ENCODE assay signal across 27 mouse cellular contexts in genomic region chr1:96083575-96083974, GRCm38 (mm10).
DNase-seq lines count a peak whose midpoint lies in the region; ATAC-seq and TF ChIP-seq lines count a peak whose summit lies in the region.
"Had no signal": no experiment of that assay in that cellular context is flagged by ENCODE, and none has a peak within 500 bp of the region (broad histone marks: within the 10 kb centered on the region; RNA-seq: fewer than 3 reads in every experiment).

No protein-coding gene starts in this region.

- H3K27ac ChIP-seq in hindbrain, embryonic 12.5 days, result no peak overlapping the region
- no peak overlapping the region for H3K27ac ChIP-seq in hindbrain, embryonic 10.5 days
- no peak overlapping the region for H3K27ac ChIP-seq in midbrain, embryonic 15.5 days
- no peak overlapping the region for H3K27ac ChIP-seq in kidney, embryonic 15.5 days
- H3K27ac ChIP-seq: embryonic facial prominence, embryonic 15.5 days; limb, embryonic 12.5 days; macrophage; stomach, postnatal 0 days had no signal

- no peaks in the 10 kb centered on the region for H3K4me1 ChIP-seq in hindbrain, embryonic 12.5 days
- H3K4me1 ChIP-seq in hindbrain, embryonic 10.5 days (replicated peaks), result 0 out of 2 replicates have a peak, but pooled peaks cover 7% of the 10 kb centered on the region
- H3K4me1 ChIP-seq in midbrain, embryonic 15.5 days, result no peaks in the 10 kb centered on the region
- no peaks in the 10 kb centered on the region for H3K4me1 ChIP-seq in kidney, embryonic 15.5 days
- H3K4me1 ChIP-seq: embryonic facial prominence, embryonic 15.5 days; limb, embryonic 12.5 days had no signal

- no peak overlapping the region for H3K4me2 ChIP-seq in hindbrain, embryonic 12.5 days (replicated peaks)
- H3K4me2 ChIP-seq in midbrain, embryonic 15.5 days, result no peak overlapping the region
- no peak overlapping the region for H3K4me2 ChIP-seq in kidney, embryonic 15.5 days
- H3K4me2 ChIP-seq: embryonic facial prominence, embryonic 15.5 days; heart, embryonic 11.5 days; limb, embryonic 12.5 days; liver, embryonic 11.5 days had no signal

- no peak for TF ChIP-seq POLR2A in brain, embryonic 14.5 days (IDR thresholded peaks at IDR 0.05; ENCODE audit: borderline replicate concordance, extremely low read depth, insufficient read depth, insufficient read length, poor library complexity, severe bottlenecking)

- H3K4me3 ChIP-seq in hindbrain, embryonic 12.5 days, result no peak overlapping the region
- no peak overlapping the region for H3K4me3 ChIP-seq in hindbrain, embryonic 10.5 days
- H3K4me3 ChIP-seq in midbrain, embryonic 15.5 days, result no peak overlapping the region
- H3K4me3 ChIP-seq in kidney, embryonic 15.5 days (replicated peaks), result no peak overlapping the region
- H3K4me3 ChIP-seq: embryonic facial prominence, embryonic 15.5 days; limb, embryonic 12.5 days had no signal

- H3K9me3 ChIP-seq in hindbrain, embryonic 12.5 days (replicated peaks), result no peaks in the 10 kb centered on the region
- no peaks in the 10 kb centered on the region for H3K9me3 ChIP-seq in hindbrain, embryonic 10.5 days
- no peaks in the 10 kb centered on the region for H3K9me3 ChIP-seq in midbrain, embryonic 15.5 days
- no peaks in the 10 kb centered on the region for H3K9me3 ChIP-seq in kidney, embryonic 15.5 days (replicated peaks)
- H3K9me3 ChIP-seq: embryonic facial prominence, embryonic 15.5 days; G1E; limb, embryonic 12.5 days had no signal

- TF ChIP-seq CTCF in brain, embryonic 14.5 days (IDR thresholded peaks at IDR 0.05; ENCODE audit: borderline replicate concordance, extremely low read depth, insufficient read depth, insufficient read length), result no peak

- no peaks in the 10 kb centered on the region for H3K36me3 ChIP-seq in hindbrain, embryonic 12.5 days
- H3K36me3 ChIP-seq in hindbrain, embryonic 10.5 days, result no peaks in the 10 kb centered on the region
- no peaks in the 10 kb centered on the region for H3K36me3 ChIP-seq in midbrain, embryonic 15.5 days (replicated peaks)
- H3K36me3 ChIP-seq in kidney, embryonic 15.5 days, result no peaks in the 10 kb centered on the region
- H3K36me3 ChIP-seq: embryonic facial prominence, embryonic 15.5 days; G1E; limb, embryonic 12.5 days had no signal

- 39% methylated on average over 2 of the region's 2 CpGs for WGBS in hindbrain, embryonic 12.5 days
- WGBS in hindbrain, embryonic 10.5 days, result 40% methylated on average over 2 of the region's 2 CpGs
- WGBS in midbrain, embryonic 15.5 days, result 32% methylated on average over 2 of the region's 2 CpGs
- WGBS in kidney, embryonic 15.5 days, result 75% methylated on average over 2 of the region's 2 CpGs

- DNase-seq in hindbrain, embryonic 10.5 days (ENCODE audit: low spot score), result no peak
- DNase-seq in brain, embryonic 14.5 days (ENCODE audit: low read depth), result peak; percentile 63
- peak; percentile 4 for DNase-seq in embryo, embryonic 11 days
- DNase-seq in neural tube, embryonic 10.5 days (ENCODE audit: extremely low spot score, low spot score), result no peak
- DNase-seq: adrenal gland, adult 2 months; B cell, adult 2 months; cerebellum, adult 18-20 months; cerebellum, postnatal 14 days; gastrocnemius, postnatal 14 days; heart, adult 11 months; kidney, adult 9 months; kidney, postnatal 36 days; layer of hippocampus, postnatal 36 days; liver, postnatal 0 days; thymus, postnatal 14 days had no signal

- no peaks in the 10 kb centered on the region for H3K27me3 ChIP-seq in hindbrain, embryonic 12.5 days
- no peaks in the 10 kb centered on the region for H3K27me3 ChIP-seq in hindbrain, embryonic 10.5 days (ENCODE audit: insufficient read depth, poor library complexity, severe bottlenecking)
- no peaks in the 10 kb centered on the region for H3K27me3 ChIP-seq in midbrain, embryonic 15.5 days (replicated peaks)
- H3K27me3 ChIP-seq in kidney, embryonic 15.5 days, result no peaks in the 10 kb centered on the region
- H3K27me3 ChIP-seq: CH12.LX; embryonic facial prominence, embryonic 15.5 days; limb, embryonic 12.5 days had no signal

- H3K9ac ChIP-seq in hindbrain, embryonic 12.5 days, result no peak overlapping the region
- no peak overlapping the region for H3K9ac ChIP-seq in midbrain, embryonic 15.5 days
- no peak overlapping the region for H3K9ac ChIP-seq in kidney, embryonic 15.5 days
- H3K9ac ChIP-seq: embryonic facial prominence, embryonic 15.5 days; limb, embryonic 12.5 days; liver, postnatal 0 days had no signal

- ATAC-seq in hindbrain, embryonic 12.5 days (ENCODE audit: low FRiP score), result 0 out of 2 replicates have a peak, but pooled peaks have one; percentile 32
- peak; percentile 75; the same call in 1 of the 2 replicates for ATAC-seq in midbrain, embryonic 15.5 days (replicated peaks)
- ATAC-seq in kidney, embryonic 15.5 days (replicated peaks; ENCODE audit: low FRiP score), result no peak
- ATAC-seq: liver, postnatal 0 days; lung, postnatal 0 days had no signal

Comparison
In these comparisons a context has a peak if more than half of its experiments do, and no peak if none do; other contexts are left out.
1. DNase-seq: peak in brain, embryonic 14.5 days (single experiment) and embryo, embryonic 11 days (single experiment); none in hindbrain, embryonic 10.5 days (single experiment) and neural tube, embryonic 10.5 days (single experiment).